Mouse (Mus musculus) spleen, adult 18-20 months (tissue): ENCODE measurements around the gene Olfr128.
"Not testable (repeated sequence)": the region's sequence is repeated elsewhere in the genome, so short reads cannot be mapped to it uniquely, and the experiment has no call there.

Experiments
- DNase-seq, 2 experiments: peaks; one replicate each; pipeline ENCODE4 v3.0.0; 2022; ENCODE audit warnings: mixed read lengths in 2 of 2

Gene Olfr128

DNA sequence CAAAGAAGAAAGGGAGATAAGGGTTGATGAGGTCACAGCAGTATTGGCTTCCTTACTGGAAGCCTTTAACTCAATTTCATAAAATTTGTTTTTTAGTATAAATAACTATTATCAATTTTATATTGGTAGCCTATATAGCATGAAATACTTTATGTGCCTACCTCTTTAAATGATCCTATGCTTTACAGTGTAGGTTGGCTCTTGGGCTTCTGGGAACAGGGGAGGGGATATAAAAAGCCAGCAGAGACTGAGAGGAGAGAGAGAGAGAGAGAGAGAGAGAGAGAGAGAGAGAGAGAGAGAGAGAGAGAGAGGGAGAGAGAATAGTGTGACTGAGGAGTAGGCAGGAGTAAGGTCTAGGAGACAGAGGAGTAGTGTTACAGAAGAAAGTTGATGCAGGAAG is at the start of gene Olfr128:
Gene Olfr128, plus strand, starts transcription at position 301 of the 400 bp plus-strand sequence.
- DNase-seq, result no peak

DNA sequence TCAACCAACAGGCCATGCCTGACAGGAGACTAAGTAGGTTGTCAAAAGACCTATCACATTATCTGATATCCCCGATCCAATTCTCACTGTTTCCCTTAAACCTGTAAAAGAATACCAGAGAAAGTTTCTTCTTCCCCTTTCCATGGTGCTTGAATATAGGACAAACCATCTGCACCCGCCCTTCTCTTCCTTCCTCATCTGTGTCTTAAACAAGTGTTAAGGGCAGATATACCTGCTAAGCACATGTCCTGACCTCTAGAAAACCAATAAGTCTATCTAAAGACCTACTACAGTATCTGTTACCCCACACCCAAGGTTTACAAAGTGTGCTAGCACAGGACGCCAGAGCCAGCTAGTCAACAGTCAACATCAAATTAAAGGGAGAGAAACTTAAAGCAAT is 46.5 kb upstream of the Olfr128 start:
- no peak for DNase-seq

DNA sequence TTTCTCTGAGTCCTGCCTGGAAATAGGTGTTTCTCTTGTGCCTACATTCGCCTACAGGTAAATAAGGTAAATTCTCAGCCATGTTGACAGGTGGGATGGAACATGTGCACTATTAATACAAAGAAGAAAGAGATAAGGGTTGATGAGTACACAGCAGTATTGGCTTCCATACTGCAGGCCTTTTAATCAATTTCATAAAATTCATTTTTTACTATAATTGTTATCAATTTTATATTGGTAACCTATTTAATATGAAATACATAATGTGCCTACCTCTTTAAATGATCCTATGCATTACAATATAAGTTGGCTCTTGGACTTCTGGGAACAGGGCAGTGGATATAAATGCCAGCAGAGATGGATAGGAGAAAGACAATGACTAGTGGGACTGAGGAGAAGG is 20.2 kb upstream of the Olfr128 start, which contains the start of gene Olfr127:
Gene Olfr127, plus strand, starts transcription at position 301 of the 400 bp plus-strand sequence.
- DNase-seq, result no peak

DNA sequence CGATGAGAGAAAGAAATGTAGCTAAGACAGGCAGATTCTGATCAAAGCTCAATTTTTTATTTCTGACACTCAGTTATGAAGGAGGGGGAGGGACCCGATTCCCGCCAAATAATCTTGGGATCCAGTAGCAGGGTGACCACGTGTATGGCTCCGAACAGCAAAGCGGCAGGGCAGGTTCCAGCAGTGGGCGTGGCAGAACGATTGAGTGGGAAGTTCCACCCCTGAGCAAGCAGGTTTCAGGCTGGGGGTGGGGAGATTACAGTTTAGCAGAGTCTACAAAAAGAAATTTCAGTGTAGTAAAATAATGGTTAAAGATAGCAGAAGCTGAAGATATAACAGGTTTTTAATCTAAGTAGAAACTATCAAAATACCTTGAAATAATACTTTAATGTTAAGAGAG is 13.5 kb upstream of the Olfr128 start:
- not testable (repeated sequence) for DNase-seq

DNA sequence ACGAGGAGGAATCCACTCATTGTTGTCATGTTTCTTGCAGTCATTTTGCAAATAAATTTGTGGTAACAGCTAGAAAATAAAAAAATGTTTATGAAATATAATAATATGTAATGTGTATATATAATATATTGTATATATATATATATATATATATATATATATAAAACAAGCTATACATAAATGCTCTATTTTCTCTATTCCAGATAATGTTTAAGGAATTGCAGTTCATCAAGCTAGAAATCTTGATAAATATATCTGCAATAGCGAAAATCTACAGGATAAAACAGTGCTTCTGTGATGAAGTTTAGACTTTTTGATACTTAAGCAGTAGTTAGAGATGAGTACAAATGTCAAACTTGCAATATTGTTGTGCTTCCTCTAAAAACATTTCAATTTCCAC is 32.6 kb downstream of the Olfr128 start, which contains the start of gene Olfr761:
Gene Olfr761, minus strand, starts transcription at position 101 of the 400 bp plus-strand sequence.
- DNase-seq, result no peak

DNA sequence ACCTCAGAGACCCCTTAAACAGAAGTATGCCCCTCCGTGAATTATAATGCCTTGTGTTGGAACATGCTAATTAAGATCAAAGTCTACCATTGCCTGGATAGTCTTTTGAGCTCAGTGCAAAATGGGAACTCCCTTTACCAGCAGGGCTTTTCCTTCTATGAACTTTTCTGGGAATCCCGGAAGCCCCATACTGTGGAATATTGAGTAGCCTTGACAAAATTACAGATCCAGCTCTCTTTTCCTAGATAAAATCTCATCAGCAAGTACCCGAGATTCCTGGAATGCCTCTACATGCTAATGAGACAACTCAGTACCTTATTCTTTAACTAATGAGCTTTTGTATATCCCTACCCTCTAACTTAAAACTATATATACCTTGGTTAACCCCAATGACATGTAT is 53.2 kb downstream of the Olfr128 start:
- no peak for DNase-seq
